Mouse (Mus musculus) liver, embryonic 15.5 days (tissue): ENCODE data around the gene Slc9a1. TPM values are rescaled to one million over a fixed set of nuclear protein-coding genes. Genes with fewer than 3 reads are reported as not detected.

ENCODE experiments used
- ATAC-seq: fragments of 200-750 bp; cut with Nextera tagmentation; 2 replicates; pipeline ENCODE4 v1.8.0; 2017; ENCODE audit warnings: moderate number of reproducible peaks, mild to moderate bottlenecking, moderate library complexity; ENCODE audit not compliant: insufficient read depth
- H3K27ac ChIP-seq: fragments of 300-500 bp; sonication (generic); replicated peaks from 2 replicates; pipeline ENCODE4 v1.5.1; 2015; ENCODE audit warnings: mild to moderate bottlenecking, inconsistent platforms
- H3K27me3 ChIP-seq: fragments of 300-500 bp; sonication (generic); 2 replicates; pipeline ENCODE4 v1.6.1; 2015; ENCODE audit warnings: mild to moderate bottlenecking, inconsistent platforms
- H3K36me3 ChIP-seq: fragments of 300-500 bp; sonication (generic); replicated peaks from 2 replicates; pipeline ENCODE4 v1.6.1; 2015; ENCODE audit warnings: moderate library complexity, mild to moderate bottlenecking, inconsistent platforms
- H3K4me1 ChIP-seq: fragments of 300-500 bp; sonication (generic); replicated peaks from 2 replicates; pipeline ENCODE4 v1.6.1; 2015; ENCODE audit warnings: inconsistent platforms
- H3K4me2 ChIP-seq: fragments of 300-500 bp; sonication (generic); 2 replicates; pipeline ENCODE4 v1.6.1; 2015; ENCODE audit warnings: moderate library complexity, mild to moderate bottlenecking, inconsistent platforms
- H3K4me3 ChIP-seq: fragments of 300-500 bp; sonication (generic); replicated peaks from 2 replicates; pipeline ENCODE4 v1.5.1; 2015; ENCODE audit warnings: mild to moderate bottlenecking, inconsistent platforms
- H3K9ac ChIP-seq: fragments of 300-500 bp; sonication (generic); 2 replicates; pipeline ENCODE4 v1.6.1; 2015; ENCODE audit warnings: moderate library complexity, mild to moderate bottlenecking, inconsistent platforms
- H3K9me3 ChIP-seq: fragments of 300-500 bp; sonication (generic); replicated peaks from 2 replicates; pipeline ENCODE4 v1.6.1; 2016; ENCODE audit warnings: inconsistent platforms
- WGBS: fragments of 180-500 bp; shearing (Covaris S2); methylation state at CpG from one replicate; pipeline ENCODE4 v1.1.7; 2015; ENCODE audit warnings: mixed read lengths; ENCODE audit not compliant: insufficient replicate concordance; 5-methylcytosine and 5-hydroxymethylcytosine counted together
- polyA plus RNA-seq: library from polyadenylated mRNA; unstranded; fragments of >200 nt; fragmentation: Nextera tagmentation; extraction: Ambion mirVana; gene quantifications from 2 replicates; pipeline ENCODE4 v1.2.1, GENCODE M21; 2015

The Slc9a1 gene
- polyA plus RNA-seq, 1 experiment from 2014 or later = 2.9 TPM

DNA sequence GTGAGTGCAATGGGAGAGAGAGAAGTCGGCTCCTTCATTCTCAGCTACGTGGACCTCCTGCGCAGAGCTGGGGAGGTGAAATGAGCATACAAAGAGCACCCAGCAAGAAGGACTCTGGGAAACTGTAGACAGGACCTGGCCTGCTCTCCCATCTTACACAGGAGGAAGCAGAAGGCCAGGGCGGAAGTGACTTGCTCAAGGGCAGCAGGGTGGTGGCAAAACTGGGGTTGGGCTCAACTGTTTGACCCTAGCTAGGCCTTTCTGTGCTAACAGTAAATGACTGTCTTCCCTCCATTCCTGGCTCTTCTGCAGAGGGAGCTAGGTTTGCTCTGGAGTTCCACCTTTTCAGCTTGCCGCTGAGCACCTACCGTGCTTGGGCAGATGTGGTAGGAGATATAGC is 21.1 kb downstream of the Slc9a1 start:
- peaks cover 62% of the 10 kb centered on the region for H3K4me1 ChIP-seq
- 47% methylated on average over 6 of the region's 6 CpGs for WGBS
- peak overlapping the region; percentile 76 for H3K27ac ChIP-seq
- ATAC-seq = no peak
- no peak overlapping the region for H3K4me3 ChIP-seq
- H3K9me3 ChIP-seq = no peaks in the 10 kb centered on the region
- peak overlapping the region; percentile 37 for H3K4me2 ChIP-seq
- no peaks in the 10 kb centered on the region for H3K27me3 ChIP-seq
- peaks cover 9% of the 10 kb centered on the region; the same call in 1 of the 2 replicates for H3K36me3 ChIP-seq
- H3K9ac ChIP-seq = peak overlapping the region; percentile 2; the same call in 1 of the 2 replicates

DNA sequence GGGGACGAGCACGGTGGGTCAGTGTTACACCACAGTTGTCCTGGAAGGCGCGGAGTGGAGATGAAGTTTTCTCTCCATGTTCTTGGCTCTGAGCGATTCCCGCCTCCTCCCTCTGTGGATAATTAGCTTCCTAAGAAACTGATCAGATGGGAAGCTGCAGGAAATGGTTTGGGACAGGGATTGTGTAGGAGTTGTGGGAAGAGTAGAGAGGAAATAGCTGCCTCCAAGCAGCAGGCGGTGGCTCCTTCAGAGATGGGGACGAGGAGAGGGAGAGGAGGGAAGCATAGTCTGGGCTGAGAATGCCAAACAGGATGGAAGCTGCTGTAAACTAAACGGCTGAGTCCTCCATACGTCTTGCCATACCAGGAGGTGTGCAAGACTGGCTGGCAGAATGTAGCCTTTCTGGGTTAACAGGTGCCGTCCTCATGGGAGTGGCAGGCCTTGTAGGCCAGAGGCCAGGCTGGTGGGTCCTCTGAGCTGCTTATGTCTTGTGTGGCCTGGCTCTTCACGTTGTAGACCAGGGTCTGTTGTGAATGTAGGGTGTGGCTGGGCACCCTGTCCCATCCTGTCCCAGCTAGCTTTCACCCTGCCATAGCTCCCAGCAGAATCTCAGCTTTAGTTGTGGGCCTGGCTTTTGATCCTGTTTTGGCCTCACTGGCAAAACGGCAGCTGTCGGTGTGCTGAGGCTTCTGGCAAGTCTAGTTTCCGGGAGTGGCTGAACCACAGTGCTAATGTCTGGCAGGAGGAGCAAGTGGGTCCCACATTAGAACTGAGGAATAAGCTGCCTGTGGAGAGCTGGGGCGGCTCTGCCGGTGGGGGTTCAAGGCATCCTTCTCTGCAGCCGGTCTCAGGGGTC is 21.9 kb downstream of the Slc9a1 start:
- WGBS = 72% methylated on average over 18 of the region's 18 CpGs

DNA sequence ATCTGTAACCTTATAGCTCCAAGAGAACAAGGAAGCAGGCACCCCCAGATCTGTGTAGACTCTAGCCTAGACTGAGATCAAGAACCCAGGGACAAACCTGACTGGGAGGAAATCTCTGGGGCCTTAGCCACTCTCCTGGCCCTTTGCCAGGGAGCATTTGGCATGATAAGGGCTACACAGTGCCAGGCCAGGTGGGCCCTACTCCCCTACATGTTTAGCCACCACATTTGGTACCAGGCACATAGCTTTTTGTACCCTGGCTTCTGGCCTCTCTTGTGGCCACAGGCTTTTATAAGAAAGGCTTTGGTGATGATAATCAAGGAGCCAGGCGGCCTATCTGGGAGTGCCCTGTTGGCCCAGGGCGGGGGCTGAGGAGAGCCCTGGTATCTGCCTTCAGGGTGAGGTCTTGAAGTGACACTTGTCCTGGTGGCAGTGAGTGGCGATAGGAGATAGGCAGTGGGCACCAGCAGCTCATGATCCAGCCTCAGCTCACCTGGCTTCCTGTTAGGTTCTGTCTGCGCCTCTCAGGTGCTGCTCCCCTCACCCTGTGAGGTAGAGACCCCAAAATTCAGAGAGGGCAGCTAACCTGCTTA is 25.6 kb downstream of the Slc9a1 start:
- Histone ChIP-seq H3K4me3 (peak overlapping the region; percentile 15), H3K9me3 (no peaks in the 10 kb centered on the region), H3K4me1 (peaks cover 93% of the 10 kb centered on the region), H3K36me3 (no peaks in the 10 kb centered on the region), H3K27ac (peak overlapping the region; percentile 85), H3K4me2 (peak overlapping the region; percentile 66), H3K9ac (peak overlapping the region; percentile 50), H3K27me3 (no peaks in the 10 kb centered on the region)
- 29% methylated on average over 4 of the region's 4 CpGs for WGBS
- ATAC-seq = peak; percentile 94

More for the DNA sequence above, 21.9 kb downstream of the Slc9a1 start:
- Histone ChIP-seq H3K4me1 (peaks cover 71% of the 10 kb centered on the region), H3K9ac (0 out of 2 replicates have a peak overlapping the region, but pooled peaks have one; percentile 2), H3K9me3 (no peaks in the 10 kb centered on the region), H3K4me3 (no peak overlapping the region), H3K27ac (peak overlapping the region; percentile 76), H3K36me3 (0 out of 2 replicates have a peak, but pooled peaks cover 3% of the 10 kb centered on the region), H3K27me3 (no peaks in the 10 kb centered on the region), H3K4me2 (peak overlapping the region; percentile 37)
- no peak for ATAC-seq

DNA sequence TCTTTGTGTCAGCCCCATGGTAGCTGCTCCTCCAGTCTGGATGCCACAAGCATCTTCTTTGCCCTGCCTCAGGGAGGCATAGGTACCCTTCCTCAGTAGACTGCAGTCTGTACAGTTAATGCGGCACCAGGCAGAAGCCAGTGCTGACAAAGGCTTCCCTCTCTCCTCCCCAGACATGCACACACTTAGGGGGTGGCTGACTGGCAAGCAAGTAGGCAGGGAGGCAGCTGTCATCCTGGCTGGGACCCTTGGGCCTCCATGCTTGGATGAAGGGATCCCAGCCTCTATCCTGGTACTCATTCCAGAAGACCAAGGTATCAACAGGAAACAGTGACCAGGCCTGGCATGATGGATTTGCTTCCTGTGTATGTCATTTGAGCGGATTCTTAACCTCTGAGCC is 26.6 kb downstream of the Slc9a1 start:
- Histone ChIP-seq H3K4me2 (peak overlapping the region; percentile 66; the same call in 1 of the 2 replicates), H3K9ac (peak overlapping the region; percentile 50; the same call in 1 of the 2 replicates), H3K36me3 (no peaks in the 10 kb centered on the region), H3K27me3 (no peaks in the 10 kb centered on the region), H3K27ac (peak overlapping the region; percentile 85), H3K9me3 (no peaks in the 10 kb centered on the region), H3K4me3 (no peak overlapping the region), H3K4me1 (peaks cover 92% of the 10 kb centered on the region)
- WGBS = 82% methylated on average over 2 of the region's 2 CpGs
- ATAC-seq = no peak

DNA sequence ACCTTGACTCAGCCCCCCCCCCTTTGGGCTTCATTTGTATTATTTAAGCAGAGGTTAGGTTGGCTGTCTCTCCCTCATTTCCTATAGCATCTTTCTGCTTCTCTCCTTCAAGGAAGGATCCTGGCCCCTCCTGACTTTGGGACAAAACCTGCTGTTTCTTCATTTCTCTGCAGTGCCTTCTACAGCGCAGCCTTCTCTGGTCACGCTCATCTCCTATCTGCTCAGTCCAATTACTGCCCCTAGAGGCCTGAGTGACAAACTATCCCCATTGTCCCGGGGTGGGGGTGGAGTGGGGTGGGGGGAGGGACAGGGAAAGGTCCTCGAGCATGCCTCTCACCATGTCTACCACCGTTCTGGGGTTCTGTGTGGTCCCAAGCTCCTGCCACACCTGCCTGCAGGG is 27.8 kb downstream of the Slc9a1 start:
- no peaks in the 10 kb centered on the region for H3K36me3 ChIP-seq
- no peak overlapping the region for H3K4me2 ChIP-seq
- no peaks in the 10 kb centered on the region for H3K27me3 ChIP-seq
- peaks cover 92% of the 10 kb centered on the region for H3K4me1 ChIP-seq
- H3K27ac ChIP-seq = peak overlapping the region; percentile 33; the same call in 1 of the 2 replicates
- 58% methylated on average over 5 of the region's 5 CpGs for WGBS
- no peaks in the 10 kb centered on the region for H3K9me3 ChIP-seq
- H3K9ac ChIP-seq = no peak overlapping the region
- ATAC-seq = no peak
- H3K4me3 ChIP-seq = no peak overlapping the region

DNA sequence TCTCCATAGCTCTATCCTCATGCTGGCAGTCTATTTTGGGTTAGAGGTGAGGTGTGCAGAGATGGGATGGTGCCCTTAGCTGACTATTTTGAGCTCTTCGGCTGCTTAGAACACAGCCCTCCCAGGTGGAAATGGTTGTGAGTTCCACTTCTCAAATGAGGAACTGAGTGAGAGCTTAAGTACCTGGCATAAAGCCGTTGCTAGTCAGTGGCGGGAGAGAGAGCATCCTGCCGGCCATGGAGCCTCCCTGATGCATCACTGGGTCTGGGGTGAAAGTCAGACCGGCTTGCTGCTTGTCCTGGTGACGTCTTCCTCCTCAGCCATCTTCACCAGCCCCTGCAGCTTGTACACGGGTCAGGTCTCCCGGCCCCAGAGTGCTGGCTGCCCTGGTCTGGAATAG is 28.5 kb downstream of the Slc9a1 start:
- H3K36me3 ChIP-seq = 0 out of 2 replicates have a peak, but pooled peaks cover 3% of the 10 kb centered on the region
- H3K4me3 ChIP-seq = no peak overlapping the region
- H3K4me1 ChIP-seq = peaks cover 93% of the 10 kb centered on the region
- no peak for ATAC-seq
- H3K9me3 ChIP-seq = no peaks in the 10 kb centered on the region
- H3K9ac ChIP-seq = no peak overlapping the region
- 70% methylated on average over 8 of the region's 8 CpGs for WGBS
- no peaks in the 10 kb centered on the region for H3K27me3 ChIP-seq
- H3K4me2 ChIP-seq = no peak overlapping the region
- peak overlapping the region; percentile 45 for H3K27ac ChIP-seq

DNA sequence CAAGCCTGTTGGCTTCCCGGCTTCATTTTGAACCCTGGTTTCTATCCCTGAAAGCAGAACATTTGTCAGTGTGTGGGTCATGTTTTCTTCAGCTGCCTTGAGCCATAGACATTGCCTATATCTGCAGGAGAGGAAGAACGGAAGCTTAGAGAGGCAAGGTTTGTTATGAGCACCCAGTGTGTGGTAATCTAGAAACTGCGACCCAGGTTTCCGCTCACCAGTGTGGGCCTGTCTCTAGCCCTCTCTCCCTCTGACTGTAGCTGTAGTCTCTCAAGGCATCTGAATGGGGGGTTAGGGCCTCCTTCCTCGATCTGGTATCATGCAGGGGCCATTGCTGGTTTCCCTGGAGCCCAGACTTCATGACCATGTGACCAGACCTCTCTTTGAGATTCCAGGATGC is 29.1 kb downstream of the Slc9a1 start:
- 66% methylated on average over 5 of the region's 5 CpGs for WGBS
- H3K27ac ChIP-seq = peak overlapping the region; percentile 45
- no peak overlapping the region for H3K4me3 ChIP-seq
- H3K4me1 ChIP-seq = peaks cover 96% of the 10 kb centered on the region
- 0 out of 2 replicates have a peak, but pooled peaks cover 9% of the 10 kb centered on the region for H3K36me3 ChIP-seq
- H3K9me3 ChIP-seq = no peaks in the 10 kb centered on the region
- no peak for ATAC-seq
- no peak overlapping the region for H3K4me2 ChIP-seq
- no peaks in the 10 kb centered on the region for H3K27me3 ChIP-seq
- no peak overlapping the region for H3K9ac ChIP-seq

DNA sequence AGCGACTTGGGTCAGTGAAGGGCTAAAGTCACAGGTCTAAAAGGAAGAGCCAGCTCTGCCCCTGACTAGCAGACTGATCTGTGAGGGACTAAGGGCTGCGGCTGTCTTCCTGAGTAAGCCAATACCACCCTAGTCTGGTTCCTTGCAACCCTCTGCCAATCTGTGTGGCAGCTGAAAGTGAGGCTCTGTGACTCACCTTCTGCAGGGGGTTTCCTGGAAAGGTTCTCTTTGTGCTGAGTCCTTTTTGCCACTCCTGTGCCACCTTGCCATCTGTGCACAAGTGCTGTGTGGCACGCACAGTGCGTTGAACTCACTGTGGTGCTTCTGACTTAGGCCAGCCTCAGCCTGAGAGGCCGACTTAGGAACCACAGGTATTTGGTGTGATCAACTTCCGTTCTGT is 30.0 kb downstream of the Slc9a1 start:
- peak overlapping the region; percentile 45 for H3K27ac ChIP-seq
- H3K36me3 ChIP-seq = 0 out of 2 replicates have a peak, but pooled peaks cover 9% of the 10 kb centered on the region
- 88% methylated on average over 6 of the region's 6 CpGs for WGBS
- H3K4me1 ChIP-seq = peaks cover 88% of the 10 kb centered on the region
- H3K4me3 ChIP-seq = no peak overlapping the region
- H3K4me2 ChIP-seq = no peak overlapping the region
- ATAC-seq = no peak
- no peak overlapping the region for H3K9ac ChIP-seq
- no peaks in the 10 kb centered on the region for H3K27me3 ChIP-seq
- H3K9me3 ChIP-seq = no peaks in the 10 kb centered on the region

DNA sequence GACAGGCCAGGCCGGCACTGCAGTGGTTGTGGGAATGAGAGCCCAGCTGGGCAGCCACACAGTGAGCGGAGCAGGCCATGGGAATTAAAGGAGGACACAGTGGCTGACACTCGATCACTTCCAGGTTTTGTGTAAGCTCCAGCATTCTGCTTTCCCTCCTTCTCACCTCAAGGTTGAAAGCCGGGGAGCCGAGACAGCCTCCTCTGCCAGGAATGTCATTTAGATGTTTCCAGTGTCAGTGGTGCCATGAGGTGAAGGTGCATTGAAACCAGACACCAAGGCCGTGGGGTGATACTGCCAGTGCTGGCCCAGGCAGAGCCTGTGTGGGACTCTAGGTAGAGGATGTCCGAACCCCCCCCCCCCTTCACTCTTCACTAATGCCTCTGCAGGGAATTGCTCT is 30.6 kb downstream of the Slc9a1 start:
- WGBS = 81% methylated on average over 7 of the region's 7 CpGs
- Histone ChIP-seq H3K9ac (no peak overlapping the region), H3K27me3 (no peaks in the 10 kb centered on the region), H3K4me1 (peaks cover 82% of the 10 kb centered on the region), H3K9me3 (no peaks in the 10 kb centered on the region), H3K4me2 (no peak overlapping the region), H3K4me3 (no peak overlapping the region), H3K27ac (no peak overlapping the region), H3K36me3 (peaks cover 12% of the 10 kb centered on the region; the same call in 1 of the 2 replicates)
- no peak for ATAC-seq

DNA sequence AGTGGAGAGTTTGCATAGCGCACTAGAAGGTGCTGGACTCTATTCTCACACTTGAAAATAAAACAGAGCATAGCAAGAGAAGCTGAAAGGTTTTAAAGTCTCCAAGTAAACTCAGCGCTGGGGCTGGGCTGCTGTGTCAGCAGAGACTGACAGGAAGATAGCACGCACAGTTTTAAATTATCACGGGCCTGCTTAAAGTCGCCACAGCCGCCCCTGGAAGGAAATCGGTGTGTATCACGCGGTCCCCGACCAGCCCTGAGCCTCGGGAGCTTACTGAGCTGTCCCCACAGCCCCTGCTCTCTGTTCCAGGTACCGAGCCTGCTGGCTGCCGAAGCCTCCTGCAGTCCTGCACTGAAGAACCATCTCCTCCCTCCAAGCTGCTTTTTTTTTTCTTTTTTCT is 32.5 kb downstream of the Slc9a1 start:
- peaks cover 63% of the 10 kb centered on the region for H3K4me1 ChIP-seq
- peak; percentile 58 for ATAC-seq
- 12% methylated on average over 13 of the region's 13 CpGs for WGBS
- no peak overlapping the region for H3K4me3 ChIP-seq
- no peaks in the 10 kb centered on the region for H3K27me3 ChIP-seq
- H3K27ac ChIP-seq = peak overlapping the region; percentile 38; the same call in 1 of the 2 replicates
- peak overlapping the region; percentile 14; the same call in 1 of the 2 replicates for H3K4me2 ChIP-seq
- peak overlapping the region; percentile 11; the same call in 1 of the 2 replicates for H3K9ac ChIP-seq
- H3K9me3 ChIP-seq = no peaks in the 10 kb centered on the region
- H3K36me3 ChIP-seq = peaks cover 14% of the 10 kb centered on the region; the same call in 1 of the 2 replicates

DNA sequence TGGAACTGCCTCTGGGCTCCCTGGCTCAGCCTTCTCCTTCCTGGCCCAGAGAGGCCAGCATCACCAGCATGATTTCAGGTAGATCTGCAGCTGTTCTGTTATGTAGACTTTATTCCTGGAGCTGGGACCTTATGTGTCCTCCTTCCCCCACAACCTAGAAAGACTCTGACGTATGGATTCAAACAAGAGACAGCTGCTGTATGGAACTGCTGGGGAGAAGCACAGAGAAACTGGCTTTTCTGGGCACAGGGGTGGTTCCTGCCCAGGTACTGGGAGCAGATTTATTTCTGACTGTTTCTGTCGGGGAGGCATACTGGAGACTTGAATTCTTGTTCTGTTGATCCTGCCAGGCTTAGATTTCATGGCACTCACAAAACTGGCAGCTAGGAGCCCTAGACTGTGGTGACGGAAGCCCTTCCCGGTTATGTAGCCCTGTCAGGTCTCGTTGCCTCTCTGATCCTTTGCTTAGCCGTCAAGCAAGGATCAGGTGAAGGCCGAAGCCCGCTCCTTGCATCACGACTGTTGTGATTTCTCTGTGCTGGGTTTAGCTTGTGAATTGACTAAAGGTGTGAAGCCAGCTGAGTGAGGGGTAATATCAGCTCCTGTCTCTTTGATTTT is 34.2 kb downstream of the Slc9a1 start:
- ATAC-seq = no peak
- H3K4me3 ChIP-seq = no peak overlapping the region
- H3K9me3 ChIP-seq = no peaks in the 10 kb centered on the region
- peaks cover 14% of the 10 kb centered on the region; the same call in 1 of the 2 replicates for H3K36me3 ChIP-seq
- H3K4me1 ChIP-seq = peaks cover 56% of the 10 kb centered on the region
- no peak overlapping the region for H3K9ac ChIP-seq
- no peak overlapping the region for H3K27ac ChIP-seq
- 90% methylated on average over 9 of the region's 9 CpGs for WGBS
- no peaks in the 10 kb centered on the region for H3K27me3 ChIP-seq
- no peak overlapping the region for H3K4me2 ChIP-seq
